Mouse (Mus musculus): ENCODE measurements at regions not wholly inside any gene's neighbourhood (a gene's known extent, or its start where the extent isn't known, plus 50 kb on each side); places are given as distances from the start of the nearest gene placed in this dataset.

- TF ChIP-seq NANOG (IDR thresholded peaks at IDR 0.05; ENCODE audit: borderline replicate concordance, low read length) = no peak
- no peak for TF ChIP-seq CTCF (conservative IDR thresholded peaks at IDR 0.05; ENCODE audit: low read length)
Measured at GRCm38 (mm10) chr5:13690929-13691806, 100.3 kb upstream of the Speer3 start.
